ENCODE assay signal across 25 mouse cellular contexts in genomic region chr15:80111436-80111835, GRCm38 (mm10).
"Had no signal": no experiment of that assay in that cellular context is flagged by ENCODE, and none has a peak within 500 bp of the region (broad histone marks: within the 10 kb centered on the region; RNA-seq: fewer than 3 reads in every experiment).

No protein-coding gene starts in this region.

- H3K4me1 ChIP-seq: limb, embryonic 13.5 days; lung, embryonic 15.5 days; midbrain, embryonic 13.5 days; neural tube, embryonic 12.5 days; neural tube, embryonic 15.5 days had no signal

- H3K27ac ChIP-seq: kidney, postnatal 0 days; layer of hippocampus, adult 2 months; limb, embryonic 10.5 days; limb, embryonic 13.5 days; liver, embryonic 12.5 days; liver, embryonic 15.5 days; lung, embryonic 15.5 days; midbrain, embryonic 10.5 days; midbrain, embryonic 13.5 days; neural tube, embryonic 12.5 days; neural tube, embryonic 15.5 days; stomach, postnatal 0 days had no signal

- H3K4me2 ChIP-seq: limb, embryonic 13.5 days; liver, embryonic 12.5 days; liver, embryonic 15.5 days; lung, embryonic 15.5 days; midbrain, embryonic 13.5 days; neural tube, embryonic 12.5 days; neural tube, embryonic 15.5 days had no signal

- ATAC-seq: liver, embryonic 12.5 days; midbrain, embryonic 13.5 days had no signal

- H3K9me3 ChIP-seq: limb, embryonic 10.5 days; liver, embryonic 12.5 days; liver, embryonic 15.5 days; lung, embryonic 15.5 days; midbrain, embryonic 10.5 days; midbrain, embryonic 13.5 days; neural tube, embryonic 12.5 days; neural tube, embryonic 15.5 days had no signal

- DNase-seq: kidney, adult 18-20 months; kidney, adult 9 months; kidney, postnatal 25 days; layer of hippocampus, adult 9-11 months; lung, adult 18-20 months; lung, postnatal 10 days; lung, postnatal 36 days; right cerebral cortex, adult 18-20 months; right cerebral cortex, postnatal 14 days; right cerebral cortex, postnatal 4 days; thymus, adult 2 months; thymus, postnatal 14 days; thymus, postnatal 4 days had no signal

- H3K4me3 ChIP-seq: layer of hippocampus, adult 2 months; limb, embryonic 10.5 days; limb, embryonic 13.5 days; liver, embryonic 12.5 days; liver, embryonic 15.5 days; lung, embryonic 15.5 days; midbrain, embryonic 10.5 days; midbrain, embryonic 13.5 days; neural tube, embryonic 12.5 days; neural tube, embryonic 15.5 days had no signal

- H3K36me3 ChIP-seq: limb, embryonic 10.5 days; limb, embryonic 13.5 days; liver, embryonic 15.5 days; lung, embryonic 15.5 days had no signal

- H3K27me3 ChIP-seq: limb, embryonic 13.5 days; liver, embryonic 12.5 days; liver, embryonic 15.5 days; lung, embryonic 15.5 days; midbrain, embryonic 13.5 days; neural tube, embryonic 12.5 days; neural tube, embryonic 15.5 days had no signal

- H3K9ac ChIP-seq: limb, embryonic 13.5 days; liver, embryonic 12.5 days; liver, embryonic 15.5 days; lung, embryonic 15.5 days; midbrain, embryonic 13.5 days; neural tube, embryonic 12.5 days; neural tube, embryonic 15.5 days had no signal
